ENCODE assay signal across 8 mouse cellular contexts in genomic region chr6:141433917-141434756, GRCm38 (mm10).
DNase-seq lines count a peak whose midpoint lies in the region; ATAC-seq and TF ChIP-seq lines count a peak whose summit lies in the region.

No protein-coding gene starts in this region.

- intact Hi-C loops in gastrocnemius, adult 2 months (cut with DNase I): no loop called here
- intact Hi-C loops in left cerebral cortex, postnatal 25 days (cut with DNase I): no loop called here

- TF ChIP-seq CTCF in gastrocnemius, adult 2 months (IDR thresholded peaks at IDR 0.05): no peak

- no peak for DNase-seq in gastrocnemius, adult 2 months
- no peak for DNase-seq in gastrocnemius, postnatal 10 days
- DNase-seq in brain, embryonic 18.5 days (ENCODE audit: low read depth, low spot score): peak; percentile 43
- DNase-seq in gonadal fat pad, adult 2 months (ENCODE audit: low read depth): peak; percentile 13
- peak; percentile 59 to 74 for DNase-seq in left cerebral cortex, postnatal 25 days (ENCODE audit: low spot score in 2 of 2)
- peak; percentile 78 for DNase-seq in retina, postnatal 1 day

- peak overlapping the region; percentile 25; the same call in 1 of the 2 replicates for H3K27ac ChIP-seq in gastrocnemius, adult 2 months

- no peak overlapping the region for H3K4me3 ChIP-seq in gastrocnemius, adult 2 months

- no peak for ATAC-seq in granulocyte monocyte progenitor cell, adult 5-6 weeks (replicated peaks; ENCODE audit: poor library complexity, severe bottlenecking)
- ATAC-seq in megakaryocyte progenitor cell, adult 5-6 weeks (replicated peaks; ENCODE audit: poor library complexity): no peak

Comparison
In these comparisons a context has a peak if more than half of its experiments do, and no peak if none do; other contexts are left out.
1. DNase-seq: peak in brain, embryonic 18.5 days (single experiment), gonadal fat pad, adult 2 months (single experiment), left cerebral cortex, postnatal 25 days (2 of 2) and retina, postnatal 1 day (single experiment); none in gastrocnemius, adult 2 months (single experiment) and gastrocnemius, postnatal 10 days (single experiment).